Mouse (Mus musculus) E14TG2a.4 (cell line): ENCODE data around the gene Ripk3.

Source experiments
- CTCF ChIP-seq: conservative IDR thresholded peaks from 2 replicates; pipeline ENCODE4 v1.5.1; 2014; ENCODE audit warnings: low read length
- POU5F1 ChIP-seq: IDR thresholded peaks from 2 replicates; pipeline ENCODE4 v1.6.1; 2014; ENCODE audit warnings: low read length, borderline replicate concordance

DNA sequence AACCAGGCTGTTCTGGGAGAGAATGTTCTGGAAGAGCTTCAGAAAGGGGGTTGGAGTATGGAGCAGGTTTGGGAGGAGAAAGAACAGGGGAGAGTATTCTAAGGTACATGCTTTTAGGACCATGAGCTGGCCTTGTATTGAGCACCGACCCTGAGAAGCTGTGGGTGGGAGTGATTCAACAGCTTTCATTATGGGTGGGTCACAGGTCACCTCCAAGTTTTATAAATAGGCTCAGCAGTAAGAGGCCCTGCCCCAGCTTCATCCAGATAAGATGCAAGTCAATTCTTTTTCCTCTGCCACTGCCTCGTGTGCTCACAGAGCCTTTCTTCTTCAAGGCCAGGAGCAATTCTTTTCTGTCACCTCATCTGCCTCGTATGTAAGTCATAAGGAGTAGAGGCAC is 11.5 kb downstream of the Ripk3 start:
- TF ChIP-seq CTCF = no peak
- no peak for TF ChIP-seq POU5F1
